Mouse (Mus musculus): ENCODE measurements around the gene Misp.

DNA sequence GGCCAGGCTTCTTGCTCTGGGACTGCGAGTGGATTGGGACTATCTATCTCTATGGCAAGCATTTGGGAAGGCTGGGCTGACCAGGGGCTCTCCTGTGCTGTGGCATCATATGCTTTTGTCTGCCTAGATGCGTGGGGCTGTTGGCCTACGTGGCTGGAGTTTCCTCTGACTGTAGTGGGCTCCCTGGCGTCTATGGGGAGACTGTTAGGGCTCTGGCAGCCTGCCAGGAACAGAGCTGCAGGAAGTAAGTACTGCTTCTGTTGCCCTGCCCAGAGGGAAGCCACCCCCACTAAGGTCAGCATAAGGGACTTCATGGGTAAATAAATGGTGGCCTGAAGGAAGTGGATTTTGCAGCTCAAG, 36.6 kb downstream of the Misp start:
- TF ChIP-seq CTCF (IDR thresholded peaks at IDR 0.05; ENCODE audit: extremely low read depth, insufficient read length, insufficient replicate concordance, low read depth, low read length) (no peak), POLR2A (IDR thresholded peaks at IDR 0.05; ENCODE audit: low read depth, low read length) (no peak)
